Mouse (Mus musculus) lung, adult 18-20 months (tissue): ENCODE results near the gene Ndufb10.
A peak's percentile ranks its signal among the peaks of the same experiment; 100 is the strongest.

Experiments used
- DNase-seq, 2 experiments: peaks; one replicate each; pipeline ENCODE4 v3.0.0; 2022; ENCODE audit warnings: mixed read lengths in 2 of 2

The Ndufb10 gene

DNA sequence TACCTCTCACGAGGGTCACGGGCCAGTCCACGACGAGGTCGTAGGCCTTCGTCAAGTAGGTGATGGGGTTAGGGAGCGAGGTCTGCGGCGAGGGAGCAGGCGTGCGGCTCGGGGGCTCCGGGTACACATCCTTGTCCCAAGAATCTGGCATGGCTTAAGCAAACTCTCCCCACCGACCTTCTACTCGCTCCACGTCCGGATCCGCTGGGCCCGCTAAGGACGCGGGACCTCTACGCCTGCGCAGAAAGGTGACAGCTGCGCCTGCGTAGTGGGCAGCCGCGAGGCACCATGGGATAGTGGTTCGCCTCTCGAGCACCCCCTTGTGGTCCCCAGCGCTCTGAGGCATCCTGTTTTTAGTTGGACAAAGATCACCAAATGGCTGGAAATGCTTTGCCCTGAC is at the start of gene Ndufb10:
Ndufb10 (minus strand) TSS at position 295 of the 400 bp plus-strand sequence.
- DNase-seq, result peak; percentile 92 to 96

DNA sequence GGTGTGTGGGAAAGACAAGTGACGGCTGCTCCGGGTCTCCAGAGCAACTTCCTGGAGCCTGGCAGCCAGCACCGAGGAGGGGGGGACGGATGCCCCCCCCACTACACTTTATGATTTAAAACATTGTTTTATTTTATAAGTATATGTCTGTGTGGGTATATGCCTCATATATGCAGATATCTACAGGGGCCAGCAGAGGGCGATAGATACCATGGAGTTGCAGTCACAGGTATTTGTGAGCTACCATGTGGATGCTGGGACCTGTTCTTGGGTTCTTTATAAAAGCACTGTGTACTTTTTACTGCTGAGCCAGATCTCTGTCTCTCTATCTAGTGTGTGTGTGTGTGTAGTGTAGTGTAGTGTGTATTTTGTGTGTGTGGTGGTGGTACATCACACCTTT is 49.0 kb upstream of the Ndufb10 start:
- no peak for DNase-seq

GRCm38 (mm10) chr17:24769146-24769545 is 44.9 kb upstream of the Ndufb10 start:
- peak; percentile 34 to 40 for DNase-seq

- peak in 1 of 2 experiments; percentile 3 for DNase-seq
Observed at GRCm38 (mm10) chr17:24766266-24766875, 42.1 kb upstream of the Ndufb10 start.

- DNase-seq, result peak in 1 of 2 experiments; percentile 1
Observed at GRCm38 (mm10) chr17:24765016-24765905, 41.0 kb upstream of the Ndufb10 start.

- DNase-seq, result no peak
Observed at GRCm38 (mm10) chr17:24761121-24761520, 36.8 kb upstream of the Ndufb10 start.

- no peak for DNase-seq
Observed at GRCm38 (mm10) chr17:24757394-24757793, 33.1 kb upstream of the Ndufb10 start.

- DNase-seq, result peak; percentile 20 to 28
Observed at GRCm38 (mm10) chr17:24752415-24753394, 28.4 kb upstream of the Ndufb10 start, which contains the start of gene Hs3st6. Hs3st6 (plus strand) TSS chr17:24752988.

DNA sequence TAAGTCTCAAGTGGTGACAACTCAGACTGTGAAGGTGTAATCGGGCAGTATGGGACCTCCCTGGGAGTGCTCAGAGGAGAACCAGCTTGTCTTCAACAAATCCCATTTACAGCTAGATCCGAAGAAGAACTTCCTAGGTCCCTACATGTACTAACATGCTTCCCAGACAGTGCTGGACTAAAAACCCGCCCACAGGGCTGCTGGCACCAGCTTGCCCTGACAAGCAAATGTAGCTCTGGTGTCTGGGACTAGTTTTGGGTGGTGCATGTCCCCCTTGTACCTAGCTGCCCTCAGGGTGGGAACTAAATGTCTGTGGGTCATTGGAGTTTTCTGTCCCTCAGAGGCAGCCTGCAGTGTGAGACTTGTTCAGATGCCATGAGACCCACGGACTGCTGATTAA is 27.2 kb upstream of the Ndufb10 start:
- no peak for DNase-seq

DNA sequence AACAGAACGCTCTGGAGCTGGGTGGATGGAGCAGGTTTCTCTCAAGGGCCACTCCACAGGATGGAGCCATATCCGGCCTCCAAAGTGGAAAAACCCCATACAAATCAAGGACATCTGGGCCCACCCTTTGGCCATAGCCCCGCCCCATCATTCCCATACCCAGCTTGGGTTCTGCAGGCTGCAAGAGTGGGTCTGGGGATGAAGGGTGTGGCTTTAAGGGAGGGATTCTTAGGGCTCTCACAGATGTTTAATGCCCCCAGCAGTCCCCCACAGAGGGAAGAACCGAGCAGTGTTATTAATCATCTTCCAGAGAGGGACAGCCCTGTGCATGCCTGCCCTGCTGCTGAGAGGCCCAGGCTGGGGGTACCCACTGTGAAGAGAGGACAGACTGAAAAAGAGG is 22.7 kb upstream of the Ndufb10 start:
- DNase-seq, result no peak

- DNase-seq, result peak; percentile 79 to 83
Observed at GRCm38 (mm10) chr17:24745526-24746497, 21.5 kb upstream of the Ndufb10 start.

GRCm38 (mm10) chr17:24744381-24744780 is 20.1 kb upstream of the Ndufb10 start:
- DNase-seq, result no peak

- no peak for DNase-seq
Observed at GRCm38 (mm10) chr17:24743896-24744295, 19.6 kb upstream of the Ndufb10 start.

DNA sequence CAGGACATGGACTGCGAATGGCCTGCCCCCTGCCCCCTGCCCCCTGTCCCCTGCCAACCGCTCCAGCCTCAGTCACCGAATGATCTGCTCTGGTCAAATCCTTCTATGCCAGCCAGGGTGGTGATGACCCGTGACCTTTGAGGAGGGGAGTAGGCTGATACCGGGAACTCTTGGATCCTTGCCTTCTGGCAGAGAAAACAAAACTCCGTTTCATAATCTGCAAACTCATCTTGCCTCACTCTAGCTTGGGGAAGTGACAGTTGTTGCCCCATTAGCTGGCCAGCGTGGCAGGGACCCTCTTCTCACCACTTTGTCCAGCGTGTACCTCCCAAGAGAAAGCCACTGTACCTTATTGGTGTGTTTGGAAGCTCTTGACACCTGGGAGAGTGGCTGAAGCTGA is 18.0 kb upstream of the Ndufb10 start:
- DNase-seq, result peak; percentile 44 to 52

GRCm38 (mm10) chr17:24739926-24740325 is 15.6 kb upstream of the Ndufb10 start:
- no peak for DNase-seq

GRCm38 (mm10) chr17:24738238-24738637 is 14.0 kb upstream of the Ndufb10 start:
- DNase-seq, result peak in 1 of 2 experiments; percentile 45

GRCm38 (mm10) chr17:24737135-24737810 is 13.0 kb upstream of the Ndufb10 start:
- DNase-seq, result no peak

GRCm38 (mm10) chr17:24736330-24737051 is 12.2 kb upstream of the Ndufb10 start, which contains the start of gene Msrb1:
Msrb1 (plus strand) TSS chr17:24736642.
- peak; percentile 99 to 100 for DNase-seq

DNA sequence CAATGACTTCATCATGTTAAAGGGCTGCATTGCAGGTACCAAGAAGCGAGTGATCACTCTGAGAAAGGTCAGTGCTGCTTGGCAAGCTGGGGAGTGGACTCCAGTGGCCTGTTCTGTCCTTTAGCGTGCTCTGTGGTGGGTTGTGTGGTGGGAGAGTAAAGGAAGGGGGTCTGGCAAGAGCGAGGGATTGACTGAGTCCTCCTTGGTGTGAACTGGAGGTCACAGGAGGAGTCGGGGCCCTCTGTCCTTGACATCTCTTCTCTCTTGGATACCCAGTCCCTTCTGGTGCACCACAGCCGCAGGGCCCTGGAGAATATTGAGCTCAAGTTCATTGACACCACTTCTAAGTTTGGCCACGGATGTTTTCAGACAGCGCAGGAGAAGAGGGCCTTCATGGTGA is 11.2 kb upstream of the Ndufb10 start:
- no peak for DNase-seq

GRCm38 (mm10) chr17:24734513-24734912 is 10.2 kb upstream of the Ndufb10 start:
- no peak for DNase-seq
